Mouse (Mus musculus) cerebellum, postnatal 4 days (tissue): ENCODE data around the gene Zfp64.

Experiments used
- DNase-seq, 2 experiments: peaks; one replicate each; pipeline ENCODE4 v3.0.0; 2022; ENCODE audit warnings: low spot score in 2 of 2, mixed read lengths in 1 of 2

The Zfp64 gene

DNA sequence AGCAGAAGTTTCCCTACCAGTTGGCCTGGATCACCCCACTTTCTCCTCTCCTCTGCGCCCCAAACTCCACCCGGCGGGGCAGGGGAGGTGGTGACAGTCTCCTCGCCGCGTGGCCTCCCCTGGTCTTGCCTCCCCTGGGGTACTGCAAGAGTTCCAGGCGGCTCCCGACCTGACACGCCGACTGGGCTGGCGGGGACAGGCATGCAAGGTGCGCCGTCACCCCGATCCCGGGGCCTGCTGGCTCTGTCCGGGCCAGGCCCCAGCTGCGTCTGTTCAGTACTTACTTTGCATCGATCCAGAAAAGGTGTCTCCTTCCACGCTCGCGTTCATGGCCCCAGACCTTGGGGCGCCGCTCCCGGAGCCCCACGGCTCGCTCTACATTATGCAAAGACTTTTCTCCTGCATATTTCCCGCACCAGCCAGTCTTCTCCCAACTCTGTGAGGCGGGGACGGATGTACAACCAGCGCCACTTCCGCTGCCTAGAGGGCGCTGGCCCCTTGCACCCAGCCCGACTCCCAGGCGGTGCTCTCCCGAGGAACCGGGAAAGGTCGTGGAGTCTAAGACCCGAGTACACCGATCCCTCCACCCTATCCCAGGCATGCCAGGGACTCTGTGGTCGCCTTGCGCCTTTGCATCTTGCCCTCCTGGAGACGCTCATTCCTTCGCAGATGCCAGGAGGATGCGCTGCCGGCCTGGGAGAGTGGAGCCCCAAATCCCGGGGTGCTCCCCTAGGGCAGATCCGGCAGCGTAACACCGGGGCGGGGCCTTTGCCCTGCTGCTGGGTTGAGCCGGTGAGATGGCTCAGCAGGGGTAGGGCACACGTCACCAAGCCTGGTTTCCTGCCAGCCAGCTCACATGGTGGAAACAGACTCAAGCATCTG is at the start of gene Zfp64:
Gene Zfp64 (minus strand): TSS at position 753 of the 882 bp plus-strand sequence.
- DNase-seq = peak; percentile 45 to 72

GRCm38 (mm10) chr2:168992642-168993420 is 37.4 kb upstream of the Zfp64 start:
- DNase-seq = peak in 1 of 2 experiments; percentile 63

DNA sequence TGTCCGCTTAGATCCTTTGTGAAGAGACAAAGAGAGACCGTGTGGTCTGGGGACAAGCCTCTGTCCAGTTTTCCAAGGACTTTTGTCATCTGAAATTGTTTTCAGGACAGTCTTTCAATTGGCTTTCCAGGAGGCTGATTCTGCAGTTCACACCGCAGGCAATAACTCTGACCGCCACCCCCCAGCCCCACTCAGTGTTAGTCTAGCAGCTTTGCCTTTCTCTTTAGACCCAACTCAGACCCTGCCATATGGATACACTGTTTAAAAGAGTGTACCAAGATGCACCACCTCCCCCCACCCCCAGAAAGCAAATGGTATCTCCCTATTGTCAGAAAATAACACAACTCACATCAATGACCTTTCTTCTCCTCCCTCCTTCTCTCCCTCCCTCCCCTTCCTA is 35.6 kb upstream of the Zfp64 start:
- no peak for DNase-seq

DNA sequence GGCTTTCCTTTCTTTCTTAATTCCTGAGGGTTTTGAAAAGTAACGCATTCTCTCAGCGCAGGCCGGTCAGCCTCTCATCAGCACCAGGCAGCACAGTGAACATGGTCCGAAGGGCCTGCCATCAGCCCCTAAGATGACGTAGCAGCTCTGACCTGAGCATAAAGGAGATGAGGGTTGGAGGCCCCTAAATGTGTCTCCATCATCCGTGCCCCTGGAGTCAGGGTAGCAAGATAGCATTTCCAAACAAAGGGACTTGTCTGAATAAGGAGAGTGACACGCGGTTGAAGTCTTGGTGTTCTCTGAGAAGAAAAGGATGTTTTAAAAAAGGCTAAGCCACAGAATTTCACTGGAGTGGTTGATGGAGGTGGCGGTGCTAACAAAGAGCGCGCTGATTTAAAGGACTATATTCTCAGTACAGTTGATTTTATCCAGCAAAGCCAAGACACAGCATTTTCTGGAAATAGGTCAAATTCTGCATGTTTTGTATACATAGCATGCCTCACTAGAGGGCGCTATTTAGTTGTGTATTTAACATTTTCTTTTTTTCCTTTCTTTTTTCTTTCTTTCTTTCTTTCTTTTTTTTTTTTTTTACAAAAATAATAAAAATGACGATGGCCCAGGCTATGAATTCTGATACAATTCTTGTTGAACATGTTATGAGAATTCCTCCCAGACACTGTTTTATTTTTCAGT is 34.8 kb upstream of the Zfp64 start:
- no peak for DNase-seq

- DNase-seq = no peak
These were observed 32.7 kb upstream of the Zfp64 start for GRCm38 (mm10) chr2:168988056-168988455.

DNA sequence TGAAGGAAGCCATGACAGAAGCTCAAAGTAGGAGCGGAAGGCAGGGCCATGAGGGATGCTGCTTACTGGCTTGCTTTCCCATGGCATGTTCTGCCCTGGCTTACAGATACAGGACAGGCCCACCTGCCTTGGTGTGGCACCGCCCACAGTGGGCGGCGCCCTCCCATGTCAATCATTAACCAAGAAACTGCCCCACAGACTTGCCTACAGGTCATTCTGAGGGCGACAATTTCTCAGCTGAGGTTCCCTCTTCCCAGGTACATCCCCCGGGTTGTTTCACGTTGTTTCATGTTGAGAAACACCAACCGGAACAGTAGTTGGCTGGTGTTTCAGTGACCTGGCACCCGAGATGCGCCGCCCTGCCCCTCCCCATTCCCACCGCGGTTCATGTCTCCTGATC is 32.0 kb upstream of the Zfp64 start:
- no peak for DNase-seq

DNA sequence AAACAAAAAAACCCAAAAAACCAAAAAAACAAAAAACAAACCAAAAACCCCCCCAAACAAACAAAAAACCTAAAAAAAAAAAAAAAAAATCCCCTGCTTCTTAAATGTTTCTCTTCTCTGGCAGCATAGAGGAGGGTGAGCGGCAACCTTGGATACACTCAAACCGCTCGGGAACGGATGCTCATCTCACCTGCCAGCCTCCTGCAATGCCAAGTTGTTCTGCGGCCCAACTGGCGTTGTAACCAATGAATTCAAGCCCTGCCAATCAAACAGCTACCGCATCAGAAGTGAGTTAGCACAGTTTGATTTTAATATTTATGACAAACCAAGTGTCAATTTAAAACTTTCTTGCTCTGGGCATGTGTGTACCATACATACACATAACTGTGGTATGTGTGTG is 26.6 kb upstream of the Zfp64 start:
- DNase-seq = no peak

DNA sequence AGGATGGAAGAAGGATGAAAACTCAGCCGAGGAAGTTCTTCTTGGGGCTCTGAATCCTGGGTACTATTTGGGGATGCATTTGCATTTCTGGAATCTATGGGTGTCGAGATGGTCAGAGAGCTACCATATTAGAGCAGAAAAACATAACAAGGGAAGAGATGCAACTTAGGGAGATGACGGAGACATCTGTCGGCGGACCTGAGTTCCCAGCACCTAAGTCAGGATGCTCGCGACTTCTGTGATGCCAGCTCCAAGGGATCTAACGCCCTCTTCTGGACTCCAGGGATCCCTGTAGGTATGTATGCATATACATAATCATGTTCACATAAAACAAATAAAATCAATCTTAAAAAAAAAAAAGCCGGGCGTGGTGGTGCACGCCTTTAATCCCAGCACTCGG is 26.1 kb upstream of the Zfp64 start:
- no peak for DNase-seq

DNA sequence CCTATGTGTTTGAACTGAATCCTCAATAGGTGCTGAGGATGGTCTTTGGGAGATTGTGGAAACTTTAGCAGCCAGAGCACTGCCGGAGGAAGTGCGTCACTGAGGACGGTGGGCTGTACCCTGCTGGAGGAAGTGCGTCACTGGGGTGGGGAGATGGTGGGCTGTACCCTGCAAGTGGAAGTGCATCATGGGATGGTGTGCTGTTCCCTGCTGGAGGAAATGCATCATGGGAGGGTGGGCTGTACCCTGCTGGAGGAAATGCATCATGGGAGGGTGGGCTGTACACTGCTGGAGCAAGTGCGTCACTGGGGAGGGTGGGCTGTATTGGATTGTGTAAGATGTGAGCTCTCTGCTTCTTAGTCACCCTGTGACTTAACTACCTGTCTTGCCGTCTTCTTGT is 25.5 kb upstream of the Zfp64 start:
- no peak for DNase-seq

- peak in 1 of 2 experiments; percentile 27 for DNase-seq
These were observed 24.4 kb upstream of the Zfp64 start for GRCm38 (mm10) chr2:168979742-168980141.

DNA sequence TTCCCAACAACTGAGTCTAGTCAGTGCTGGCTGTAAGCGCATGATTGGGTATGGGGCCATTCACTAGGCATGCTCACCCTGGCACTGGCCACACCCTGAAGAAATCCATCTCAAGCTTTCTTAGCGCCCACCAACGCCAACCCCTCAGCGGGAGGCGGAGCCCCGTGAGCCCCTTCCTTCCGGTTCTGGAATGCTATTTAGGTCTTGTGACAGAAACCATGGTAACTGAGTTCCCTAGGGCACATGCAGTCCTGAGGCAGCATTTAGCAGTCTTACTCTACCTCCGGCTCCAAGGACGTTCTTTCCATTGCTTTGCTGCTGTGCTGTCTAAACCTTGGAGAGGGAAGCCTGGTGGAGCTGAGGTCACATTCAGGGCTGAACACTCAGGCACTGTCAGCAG is 22.6 kb upstream of the Zfp64 start:
- DNase-seq = no peak

DNA sequence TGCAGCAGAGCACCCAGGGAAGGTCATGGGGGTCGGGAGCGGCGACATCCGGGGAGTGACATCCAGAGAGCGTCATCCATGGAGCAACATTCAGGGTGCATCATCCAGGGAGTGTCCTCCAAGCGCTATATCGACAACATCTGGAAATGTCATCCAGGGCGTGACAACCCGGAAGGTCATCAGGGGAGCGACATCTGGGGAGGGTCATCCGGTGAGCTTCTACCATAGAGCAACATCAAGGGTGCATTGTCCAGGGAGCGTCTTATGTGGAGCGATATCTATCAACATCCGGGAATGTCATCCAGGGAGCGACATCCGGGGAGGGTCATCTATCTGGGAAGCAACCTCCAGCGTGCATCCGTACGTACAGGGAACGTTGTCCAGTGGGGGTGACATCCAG is 14.7 kb upstream of the Zfp64 start:
- DNase-seq = no peak

GRCm38 (mm10) chr2:168968136-168968925 is 12.9 kb upstream of the Zfp64 start:
- no peak for DNase-seq

- DNase-seq = no peak
These were observed 11.1 kb upstream of the Zfp64 start for GRCm38 (mm10) chr2:168966525-168966924.

DNA sequence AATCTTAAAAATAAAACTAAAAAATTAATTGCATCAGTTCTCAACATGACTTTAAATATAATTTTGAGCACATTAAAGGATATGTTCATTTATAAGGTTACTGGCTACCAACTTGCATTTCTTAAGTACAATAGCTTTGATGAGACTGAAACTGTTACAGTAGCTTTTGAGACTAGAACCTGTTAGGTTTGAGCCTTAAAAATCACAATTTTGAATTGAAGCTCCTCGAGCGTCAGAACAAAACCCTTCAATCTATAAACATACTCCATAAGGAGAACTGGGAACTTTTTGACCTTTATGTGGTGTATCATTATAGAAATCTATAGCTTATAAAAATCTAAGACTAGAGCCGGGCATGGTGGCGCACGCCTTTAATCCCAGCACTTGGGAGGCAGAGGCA is 9.5 kb upstream of the Zfp64 start:
- no peak for DNase-seq

GRCm38 (mm10) chr2:168961729-168962666 is 6.6 kb upstream of the Zfp64 start:
- DNase-seq = no peak

GRCm38 (mm10) chr2:168960814-168961213 is 5.4 kb upstream of the Zfp64 start:
- DNase-seq = no peak

GRCm38 (mm10) chr2:168959339-168959885 is 4.0 kb upstream of the Zfp64 start:
- no peak for DNase-seq

- no peak for DNase-seq
These were observed 511 bp upstream of the Zfp64 start for GRCm38 (mm10) chr2:168955850-168956346.

DNA sequence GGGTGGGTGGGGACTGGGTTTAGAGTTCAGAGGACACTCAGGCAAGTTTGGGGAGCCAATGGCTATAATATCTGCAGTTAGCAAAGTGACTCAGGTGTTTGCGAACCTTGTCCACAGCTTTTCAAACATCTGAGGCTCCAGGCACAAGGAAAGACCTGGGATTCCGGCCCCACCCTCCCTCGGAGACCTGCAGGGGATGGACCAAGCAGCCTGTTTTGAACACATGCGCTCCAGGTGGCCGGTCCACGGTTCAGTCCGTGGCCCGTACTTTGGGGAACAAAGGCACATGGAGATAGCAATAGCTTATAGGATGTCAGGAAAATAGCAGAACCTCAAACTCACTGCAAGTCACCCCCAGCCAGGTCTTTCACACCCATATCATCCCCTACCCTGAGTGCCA is 1.0 kb downstream of the Zfp64 start:
- DNase-seq = no peak
